In the genomic region with DNA sequence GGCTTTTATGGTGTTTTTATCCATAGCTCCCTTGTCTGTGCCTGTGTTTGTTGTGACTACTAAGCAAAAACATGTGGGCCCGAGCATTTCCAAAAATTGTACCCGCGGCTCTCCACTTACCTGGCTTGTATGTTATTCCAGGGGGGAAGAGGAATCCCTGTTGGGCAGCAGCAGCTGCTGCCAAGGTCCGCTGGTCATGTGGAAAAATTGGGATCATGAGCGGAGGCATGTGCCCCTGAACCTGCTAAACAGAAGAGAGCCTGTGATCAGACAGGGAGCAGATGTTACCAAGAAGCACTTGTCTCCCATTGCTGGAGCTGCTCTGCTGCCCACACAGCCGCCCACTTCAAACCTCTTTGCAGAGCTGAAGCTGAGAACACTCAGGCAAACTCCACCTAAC, we compare ENCODE assay signal across 10 mouse cellular contexts.
A peak's percentile ranks its signal among the peaks of the same experiment; 100 is the strongest.
DNase-seq lines count a peak whose midpoint lies in the region; ATAC-seq and TF ChIP-seq lines count a peak whose summit lies in the region.
"Had no signal": no experiment of that assay in that cellular context is flagged by ENCODE, and none has a peak within 500 bp of the region (broad histone marks: within the 10 kb centered on the region; RNA-seq: fewer than 3 reads in every experiment).

No protein-coding gene starts in this region.

- 65% methylated on average over 6 of the region's 6 CpGs for whole genome bisulfite sequencing in lung, embryonic 14.5 days
- 77% methylated on average over 6 of the region's 6 CpGs for WGBS in lung, adult 2 months

- DNase-seq in lung, embryonic 14.5 days = peak; percentile 17
- DNase-seq in lung, adult 2 months = no peak
- DNase-seq in kidney, adult 11 months = peak; percentile 43
- peak; percentile 14 for DNase-seq in layer of hippocampus, adult 9-11 months
- DNase-seq in right cerebral cortex, postnatal 36 days (ENCODE audit: low spot score in 2 of 2) = peak; percentile 20 to 49
- no peak for DNase-seq in heart, postnatal 14 days
- DNase-seq in thymus, postnatal 0 days (ENCODE audit: low spot score) = no peak
- DNase-seq: cerebellum, adult 11-12 months had no signal

- H3K9me3 ChIP-seq in lung, embryonic 14.5 days (ENCODE audit: low read depth, low read length) = no peaks in the 10 kb centered on the region
- H3K9me3 ChIP-seq: megakaryocyte, embryonic 14.5 days had no signal

- no peak overlapping the region for H3K9ac ChIP-seq in lung, embryonic 14.5 days

- H3K4me1 ChIP-seq in lung, embryonic 14.5 days (ENCODE audit: insufficient read depth) = no peaks in the 10 kb centered on the region
- H3K4me1 ChIP-seq in lung, adult 2 months (ENCODE audit: control insufficient read depth, insufficient read depth, low read length) = no peaks in the 10 kb centered on the region
- H3K4me1 ChIP-seq: megakaryocyte, embryonic 14.5 days had no signal

- H3K36me3 ChIP-seq in lung, embryonic 14.5 days (ENCODE audit: insufficient read depth) = no peaks in the 10 kb centered on the region

- no peak for TF ChIP-seq CTCF in lung, embryonic 14.5 days (IDR thresholded peaks at IDR 0.05; ENCODE audit: low read depth)
- TF ChIP-seq CTCF in lung, adult 2 months (IDR thresholded peaks at IDR 0.05; ENCODE audit: insufficient read depth, low read length) = no peak

- no peak for ATAC-seq in lung, embryonic 14.5 days (ENCODE audit: insufficient read depth)
- ATAC-seq: Patski had no signal

- intact Hi-C loops in heart, postnatal 14 days (cut with DNase I) = no loop called here

- no peak overlapping the region for H3K4me3 ChIP-seq in lung, embryonic 14.5 days (ENCODE audit: low read depth, low read length)
- no peak overlapping the region for H3K4me3 ChIP-seq in lung, adult 2 months (replicated peaks; ENCODE audit: extremely low read depth, low read depth, low read length)
- H3K4me3 ChIP-seq: megakaryocyte, embryonic 14.5 days had no signal

- no peak overlapping the region for H3K4me2 ChIP-seq in lung, embryonic 14.5 days

- no peaks in the 10 kb centered on the region for H3K27me3 ChIP-seq in lung, embryonic 14.5 days (ENCODE audit: insufficient read depth, low read length)
- H3K27me3 ChIP-seq: megakaryocyte, embryonic 14.5 days; Patski had no signal

- H3K27ac ChIP-seq in lung, embryonic 14.5 days (ENCODE audit: low read depth) = no peak overlapping the region

- no peak for TF ChIP-seq POLR2A in lung, adult 2 months (IDR thresholded peaks at IDR 0.05; ENCODE audit: borderline replicate concordance, extremely low read depth, low read depth, low read length)

Comparison
In these comparisons a context has a peak if more than half of its experiments do, and no peak if none do; other contexts are left out.
1. DNase-seq: peak in lung, embryonic 14.5 days (single experiment), kidney, adult 11 months (single experiment), layer of hippocampus, adult 9-11 months (single experiment) and right cerebral cortex, postnatal 36 days (2 of 2); none in lung, adult 2 months (single experiment), heart, postnatal 14 days (0 of 2) and thymus, postnatal 0 days (single experiment).